In genomic region chr1:156781076-156781741, GRCm38 (mm10) we compare ENCODE assay signal across 8 mouse cellular contexts. TPM values are rescaled to one million over a fixed set of nuclear protein-coding genes. Genes with fewer than 3 reads are reported as not detected.
A peak's percentile ranks its signal among the peaks of the same experiment; 100 is the strongest.
DNase-seq lines count a peak whose midpoint lies in the region; ATAC-seq lines count a peak whose summit lies in the region.

No protein-coding gene starts in this region.

- peaks cover 77% of the 10 kb centered on the region for H3K27me3 ChIP-seq in midbrain, embryonic 12.5 days

- H3K4me1 ChIP-seq in midbrain, embryonic 12.5 days = peaks cover 42% of the 10 kb centered on the region

- no peak overlapping the region; the same call in 1 of the 2 replicates for H3K4me2 ChIP-seq in midbrain, embryonic 12.5 days (replicated peaks)

- H3K9me3 ChIP-seq in midbrain, embryonic 12.5 days = no peaks in the 10 kb centered on the region

- no peak overlapping the region for H3K4me3 ChIP-seq in midbrain, embryonic 12.5 days

- no peaks in the 10 kb centered on the region for H3K36me3 ChIP-seq in midbrain, embryonic 12.5 days

- 8% methylated on average over 12 of the region's 12 CpGs for WGBS in midbrain, embryonic 12.5 days

- peak; percentile 55 for ATAC-seq in midbrain, embryonic 12.5 days (ENCODE audit: low FRiP score, low read depth)

- H3K9ac ChIP-seq in midbrain, embryonic 12.5 days (replicated peaks) = no peak overlapping the region

- H3K27ac ChIP-seq in midbrain, embryonic 12.5 days (replicated peaks) = peak overlapping the region; percentile 66

- DNase-seq in adrenal gland, adult 8-10 months = peak; percentile 7
- DNase-seq in adrenal gland, postnatal 25 days = no peak
- peak; percentile 84 for DNase-seq in embryo, embryonic 11 days
- peak; percentile 59 to 82 for DNase-seq in gastrocnemius, postnatal 4 days (ENCODE audit: low spot score in 2 of 2)
- DNase-seq in hindlimb bud, embryonic 11.5 days (ENCODE audit: extremely low spot score, low read depth, low spot score) = peak; percentile 44
- DNase-seq in urinary bladder, postnatal 25 days (ENCODE audit: low spot score) = peak; percentile 27
- no peak for DNase-seq in frontal cortex, postnatal 14 days (ENCODE audit: low spot score in 2 of 2)

RNA-seq across cellular contexts. Expression of gene Angptl1, which starts 57.2 kb away (rescaled TPM):
- 1 to 10 TPM; 3.4 to 8.5 (median 5.8) TPM for total RNA-seq in adrenal gland, adult 8-10 months (2022)
- total RNA-seq in adrenal gland, postnatal 25 days (2021) = 5.9 and 9.3 TPM in 2 replicates
- 10 to 100 TPM; 80.8 to 88.8 TPM for total RNA-seq in gastrocnemius, postnatal 4 days (2021)
- 1.3 and 2.3 TPM in 2 replicates for polyA plus RNA-seq in midbrain, embryonic 12.5 days (2016; fragmentation: Nextera tagmentation; extraction: Ambion mirVana)

Comparison
In these comparisons a context has a peak if more than half of its experiments do, and no peak if none do; other contexts are left out.
1. DNase-seq: peak in adrenal gland, adult 8-10 months (single experiment), embryo, embryonic 11 days (single experiment), gastrocnemius, postnatal 4 days (2 of 2), hindlimb bud, embryonic 11.5 days (single experiment) and urinary bladder, postnatal 25 days (single experiment); none in adrenal gland, postnatal 25 days (single experiment) and frontal cortex, postnatal 14 days (0 of 2).